Mouse (Mus musculus): Measurements from ENCODE around the gene Kcnq5. TPM values are rescaled to one million over a fixed set of nuclear protein-coding genes. Genes with fewer than 3 reads are reported as not detected.

Kcnq5 gene
- polyA plus RNA-seq, 1 experiment = 0.87 TPM

DNA sequence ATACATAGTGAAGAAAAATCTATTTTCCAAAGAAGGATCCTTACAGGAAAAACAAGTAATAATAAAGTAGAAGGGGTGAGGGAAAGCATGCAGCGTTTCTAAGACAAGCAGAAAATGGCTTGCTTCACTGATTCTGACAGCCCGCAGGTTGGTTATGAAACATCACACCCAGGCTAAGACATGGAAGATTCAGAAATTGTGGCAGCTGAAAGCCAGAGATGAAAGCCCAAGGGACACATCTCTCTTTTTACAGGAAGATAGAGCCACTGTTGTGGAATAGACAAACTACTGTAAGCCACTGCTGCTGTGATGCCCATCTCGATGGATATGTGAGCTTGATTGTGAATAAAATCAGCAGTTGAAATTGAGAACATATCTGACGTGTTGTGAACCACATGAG is 20.9 kb downstream of the Kcnq5 start:
- H3K9ac ChIP-seq (ENCODE audit: low read depth, poor library complexity, severe bottlenecking) = no peak overlapping the region
- no peaks in the 10 kb centered on the region for H3K4me1 ChIP-seq (ENCODE audit: control insufficient read depth, insufficient read depth, low read length)
- no peak overlapping the region for H3K27ac ChIP-seq (ENCODE audit: insufficient read depth, low read length)
- H3K4me3 ChIP-seq (ENCODE audit: low read depth, low read length) = no peak overlapping the region
- no peaks in the 10 kb centered on the region for H3K36me3 ChIP-seq (ENCODE audit: control insufficient read depth, insufficient read depth, low read length, poor library complexity, severe bottlenecking)
- TF ChIP-seq EP300 (IDR thresholded peaks at IDR 0.05; ENCODE audit: insufficient read depth, low read depth, low read length) (no peak), CTCF (IDR thresholded peaks at IDR 0.05; ENCODE audit: low read depth, low read length) (no peak), POLR2A (IDR thresholded peaks at IDR 0.05; ENCODE audit: insufficient read depth, low read length) (no peak)
- no peaks in the 10 kb centered on the region; the same call in 1 of the 2 replicates for H3K9me3 ChIP-seq (replicated peaks; ENCODE audit: control insufficient read depth, insufficient read depth, low read length, poor library complexity, severe bottlenecking)
- H3K27me3 ChIP-seq (ENCODE audit: control insufficient read depth, insufficient read depth, low read length, poor library complexity, severe bottlenecking) = no peaks in the 10 kb centered on the region

DNA sequence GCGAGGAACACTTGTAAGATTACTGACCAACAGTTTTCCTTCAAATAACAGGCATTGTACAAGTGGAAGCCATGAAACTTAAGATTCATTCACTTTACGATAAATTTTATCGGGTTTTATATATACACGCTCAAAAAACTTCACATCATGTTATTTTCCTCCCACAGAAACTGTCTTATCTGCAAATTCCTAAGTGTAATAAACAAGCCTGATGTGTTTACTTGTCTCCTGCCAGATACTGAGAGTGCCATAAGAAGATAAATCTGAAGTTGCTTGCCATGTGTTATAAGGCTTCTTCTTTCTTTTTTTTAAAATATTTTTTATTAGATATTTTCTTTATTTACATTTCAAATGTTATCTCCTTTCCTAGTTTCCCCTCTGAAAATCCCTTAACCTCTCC is 34.6 kb downstream of the Kcnq5 start:
- Histone ChIP-seq H3K9ac (ENCODE audit: low read depth, poor library complexity, severe bottlenecking) (no peak overlapping the region), H3K36me3 (ENCODE audit: control insufficient read depth, insufficient read depth, low read length, poor library complexity, severe bottlenecking) (no peaks in the 10 kb centered on the region), H3K9me3 (replicated peaks; ENCODE audit: control insufficient read depth, insufficient read depth, low read length, poor library complexity, severe bottlenecking) (no peaks in the 10 kb centered on the region), H3K27ac (ENCODE audit: insufficient read depth, low read length) (no peak overlapping the region), H3K4me3 (ENCODE audit: low read depth, low read length) (no peak overlapping the region), H3K27me3 (ENCODE audit: control insufficient read depth, insufficient read depth, low read length, poor library complexity, severe bottlenecking) (no peaks in the 10 kb centered on the region), H3K4me1 (ENCODE audit: control insufficient read depth, insufficient read depth, low read length) (no peaks in the 10 kb centered on the region)
- TF ChIP-seq EP300 (IDR thresholded peaks at IDR 0.05; ENCODE audit: insufficient read depth, low read depth, low read length) (no peak), POLR2A (IDR thresholded peaks at IDR 0.05; ENCODE audit: insufficient read depth, low read length) (no peak), CTCF (IDR thresholded peaks at IDR 0.05; ENCODE audit: low read depth, low read length) (no peak)

DNA sequence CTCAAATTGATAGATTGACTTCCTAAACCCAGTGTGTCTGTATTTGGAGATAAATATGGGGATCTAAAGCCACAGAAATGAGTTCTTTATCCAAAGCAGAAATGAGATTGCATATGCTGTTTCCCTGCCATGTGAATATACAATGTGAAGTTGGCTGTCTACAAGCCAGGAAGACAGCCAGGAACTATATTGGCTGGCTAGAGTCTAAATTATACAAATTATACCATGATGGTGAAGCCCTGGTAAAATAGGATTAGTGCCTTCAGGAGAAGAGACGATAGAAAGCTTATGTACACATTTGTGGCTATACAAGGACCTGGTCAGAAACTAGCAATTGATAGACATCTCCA is 38.5 kb downstream of the Kcnq5 start:
- Histone ChIP-seq H3K4me3 (ENCODE audit: low read depth, low read length) (no peak overlapping the region), H3K9ac (ENCODE audit: low read depth, poor library complexity, severe bottlenecking) (no peak overlapping the region), H3K27ac (ENCODE audit: insufficient read depth, low read length) (no peak overlapping the region), H3K36me3 (ENCODE audit: control insufficient read depth, insufficient read depth, low read length, poor library complexity, severe bottlenecking) (no peaks in the 10 kb centered on the region), H3K27me3 (ENCODE audit: control insufficient read depth, insufficient read depth, low read length, poor library complexity, severe bottlenecking) (no peaks in the 10 kb centered on the region), H3K9me3 (replicated peaks; ENCODE audit: control insufficient read depth, insufficient read depth, low read length, poor library complexity, severe bottlenecking) (no peaks in the 10 kb centered on the region), H3K4me1 (ENCODE audit: control insufficient read depth, insufficient read depth, low read length) (no peaks in the 10 kb centered on the region)
- TF ChIP-seq CTCF (IDR thresholded peaks at IDR 0.05; ENCODE audit: low read depth, low read length) = no peak

DNA sequence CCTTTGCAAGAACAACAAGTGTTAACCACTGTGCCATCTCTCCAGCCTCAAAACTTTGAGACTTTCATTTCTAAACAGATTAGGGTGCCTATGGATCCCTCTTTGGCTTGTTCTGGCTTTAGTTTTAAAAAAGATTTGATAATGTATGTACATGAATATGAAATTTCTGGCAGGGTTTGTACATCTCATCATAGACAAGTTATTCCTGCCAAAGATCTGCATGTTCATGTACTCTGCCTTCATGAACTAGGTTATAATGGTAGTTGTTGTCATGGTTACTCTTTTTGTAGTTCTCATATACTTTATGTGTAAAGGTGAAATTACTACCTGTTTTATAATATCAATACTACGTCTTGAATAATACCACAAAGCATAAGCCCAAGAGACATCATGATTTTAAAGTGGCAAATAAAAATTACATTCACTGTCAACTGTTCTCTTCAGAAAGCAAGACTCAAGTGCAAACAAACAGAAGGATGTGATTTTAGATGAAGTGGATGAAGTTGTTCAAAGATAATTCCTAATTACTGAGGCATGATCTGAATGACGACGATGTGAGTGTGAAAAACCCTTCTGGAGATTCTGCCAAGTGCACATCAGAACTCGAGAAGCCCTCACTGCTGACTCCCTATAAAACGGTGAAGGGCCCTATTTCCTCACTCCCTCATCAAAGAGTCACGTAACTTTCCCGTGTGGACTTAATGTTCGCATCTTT is 39.0 kb downstream of the Kcnq5 start:
- H3K4me1 ChIP-seq (ENCODE audit: control insufficient read depth, insufficient read depth, low read length) = no peaks in the 10 kb centered on the region
- no peaks in the 10 kb centered on the region for H3K36me3 ChIP-seq (ENCODE audit: control insufficient read depth, insufficient read depth, low read length, poor library complexity, severe bottlenecking)
- no peak overlapping the region for H3K4me3 ChIP-seq (ENCODE audit: low read depth, low read length)
- TF ChIP-seq EP300 (IDR thresholded peaks at IDR 0.05; ENCODE audit: insufficient read depth, low read depth, low read length) (no peak), POLR2A (IDR thresholded peaks at IDR 0.05; ENCODE audit: insufficient read depth, low read length) (no peak), CTCF (IDR thresholded peaks at IDR 0.05; ENCODE audit: low read depth, low read length) (no peak)
- no peak overlapping the region for H3K9ac ChIP-seq (ENCODE audit: low read depth, poor library complexity, severe bottlenecking)
- H3K27me3 ChIP-seq (ENCODE audit: control insufficient read depth, insufficient read depth, low read length, poor library complexity, severe bottlenecking) = no peaks in the 10 kb centered on the region
- H3K27ac ChIP-seq (ENCODE audit: insufficient read depth, low read length) = no peak overlapping the region
- no peaks in the 10 kb centered on the region for H3K9me3 ChIP-seq (replicated peaks; ENCODE audit: control insufficient read depth, insufficient read depth, low read length, poor library complexity, severe bottlenecking)

DNA sequence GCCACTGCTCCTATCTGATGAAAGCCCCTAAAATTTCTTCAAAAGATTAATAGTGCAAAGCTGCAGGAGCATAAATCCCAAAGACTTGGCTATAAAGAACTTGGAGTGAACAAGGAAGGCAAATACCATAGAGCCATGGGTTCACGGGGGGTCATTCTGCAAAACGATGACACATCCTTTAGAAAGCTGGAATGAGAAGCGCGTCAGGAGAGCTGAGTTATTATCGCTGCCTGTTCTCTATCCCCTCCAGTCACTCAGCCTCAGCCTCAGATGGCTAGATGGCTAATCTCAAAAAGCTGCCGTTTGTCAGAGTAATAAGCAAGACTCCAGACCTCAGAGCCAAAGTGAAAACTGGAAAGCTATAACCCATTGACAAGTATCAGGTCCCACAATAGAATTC is 42.5 kb downstream of the Kcnq5 start:
- no peaks in the 10 kb centered on the region for H3K27me3 ChIP-seq (ENCODE audit: control insufficient read depth, insufficient read depth, low read length, poor library complexity, severe bottlenecking)
- no peak overlapping the region for H3K4me3 ChIP-seq (ENCODE audit: low read depth, low read length)
- H3K4me1 ChIP-seq (ENCODE audit: control insufficient read depth, insufficient read depth, low read length) = no peaks in the 10 kb centered on the region
- no peak overlapping the region for H3K9ac ChIP-seq (ENCODE audit: low read depth, poor library complexity, severe bottlenecking)
- H3K36me3 ChIP-seq (ENCODE audit: control insufficient read depth, insufficient read depth, low read length, poor library complexity, severe bottlenecking) = no peaks in the 10 kb centered on the region
- no peaks in the 10 kb centered on the region for H3K9me3 ChIP-seq (replicated peaks; ENCODE audit: control insufficient read depth, insufficient read depth, low read length, poor library complexity, severe bottlenecking)
- TF ChIP-seq EP300 (IDR thresholded peaks at IDR 0.05; ENCODE audit: insufficient read depth, low read depth, low read length) (no peak), POLR2A (IDR thresholded peaks at IDR 0.05; ENCODE audit: insufficient read depth, low read length) (no peak), CTCF (IDR thresholded peaks at IDR 0.05; ENCODE audit: low read depth, low read length) (no peak)
- H3K27ac ChIP-seq (ENCODE audit: insufficient read depth, low read length) = no peak overlapping the region

DNA sequence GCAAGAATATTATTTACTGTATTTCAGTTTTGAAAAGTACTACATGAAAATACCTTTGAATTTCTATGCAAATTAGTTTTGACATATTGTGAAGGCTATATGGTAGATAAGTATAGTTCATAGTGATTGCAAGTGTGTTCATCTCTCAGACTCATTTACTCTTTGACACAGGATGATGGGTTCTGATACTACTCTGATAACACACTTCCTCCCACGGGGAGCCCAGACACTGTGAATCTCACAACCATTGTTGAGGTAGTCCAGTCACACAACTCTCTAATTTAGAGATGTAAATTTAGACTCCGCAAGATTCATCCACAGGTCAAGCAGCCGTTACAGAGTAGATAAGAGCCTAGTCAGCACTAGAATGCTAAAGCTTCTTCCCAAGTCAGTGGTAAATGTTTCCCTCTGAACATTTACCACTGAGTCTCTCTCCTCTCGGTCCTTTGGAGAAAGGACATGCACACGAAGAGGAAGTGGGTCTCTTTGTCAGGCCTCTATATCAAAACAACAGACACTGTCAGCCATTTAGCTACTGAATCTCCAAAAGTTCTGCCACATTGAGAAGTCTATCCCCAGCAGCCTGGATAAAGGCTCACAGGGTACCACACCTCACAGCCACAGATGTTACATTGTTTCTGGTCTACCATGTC is 65.5 kb downstream of the Kcnq5 start:
- Histone ChIP-seq H3K36me3 (ENCODE audit: control insufficient read depth, insufficient read depth, low read length, poor library complexity, severe bottlenecking) (no peaks in the 10 kb centered on the region), H3K4me3 (ENCODE audit: low read depth, low read length) (no peak overlapping the region), H3K27me3 (ENCODE audit: control insufficient read depth, insufficient read depth, low read length, poor library complexity, severe bottlenecking) (no peaks in the 10 kb centered on the region), H3K9ac (ENCODE audit: low read depth, poor library complexity, severe bottlenecking) (no peak overlapping the region), H3K4me1 (ENCODE audit: control insufficient read depth, insufficient read depth, low read length) (no peaks in the 10 kb centered on the region), H3K9me3 (replicated peaks; ENCODE audit: control insufficient read depth, insufficient read depth, low read length, poor library complexity, severe bottlenecking) (no peaks in the 10 kb centered on the region), H3K27ac (ENCODE audit: insufficient read depth, low read length) (no peak overlapping the region)
- no peak for TF ChIP-seq POLR2A (IDR thresholded peaks at IDR 0.05; ENCODE audit: insufficient read depth, low read length)
- no peak for TF ChIP-seq CTCF (IDR thresholded peaks at IDR 0.05; ENCODE audit: low read depth, low read length)
- TF ChIP-seq EP300 (IDR thresholded peaks at IDR 0.05; ENCODE audit: insufficient read depth, low read depth, low read length) = no peak

Data from ES-Bruce4 (cell line).